In genomic region chr10:59950716-59951191, GRCm38 (mm10) we compare ENCODE assay signal across 8 mouse cellular contexts. TPM values are rescaled to one million over a fixed set of nuclear protein-coding genes. Genes with fewer than 3 reads are reported as not detected.
A peak's percentile ranks its signal among the peaks of the same experiment; 100 is the strongest.
DNase-seq lines count a peak whose midpoint lies in the region; ATAC-seq and TF ChIP-seq lines count a peak whose summit lies in the region.

No protein-coding gene starts in this region.

- no peaks in the 10 kb centered on the region for H3K36me3 ChIP-seq in embryonic facial prominence, embryonic 15.5 days
- peaks cover 9% of the 10 kb centered on the region; the same call in 1 of the 2 replicates for H3K36me3 ChIP-seq in heart, embryonic 10.5 days
- no peaks in the 10 kb centered on the region for H3K36me3 ChIP-seq in kidney, embryonic 14.5 days (ENCODE audit: control insufficient read depth, insufficient read depth, low read length)
- H3K36me3 ChIP-seq in liver, embryonic 11.5 days (ENCODE audit: control insufficient read depth, insufficient read depth, low read length): peaks cover 3% of the 10 kb centered on the region; the same call in 1 of the 2 replicates
- H3K36me3 ChIP-seq in myocyte (ENCODE audit: control insufficient read depth, insufficient read depth): peaks cover 15% of the 10 kb centered on the region

- peak; percentile 86 for TF ChIP-seq POLR2A in myocyte (IDR thresholded peaks at IDR 0.05; ENCODE audit: insufficient read length, low read depth)

- peak overlapping the region; percentile 97 for H3K27ac ChIP-seq in embryonic facial prominence, embryonic 15.5 days (replicated peaks)
- peak overlapping the region; percentile 97 for H3K27ac ChIP-seq in heart, embryonic 10.5 days
- peak overlapping the region; percentile 93; the same call in 1 of the 2 replicates for H3K27ac ChIP-seq in kidney, embryonic 14.5 days (ENCODE audit: low read depth, low read length)
- H3K27ac ChIP-seq in liver, embryonic 11.5 days (ENCODE audit: low read depth, low read length): peak overlapping the region; percentile 83

- H3K79me2 ChIP-seq in myocyte (ENCODE audit: control insufficient read depth, insufficient read depth): peaks cover 29% of the 10 kb centered on the region

- H3K9me3 ChIP-seq in embryonic facial prominence, embryonic 15.5 days (replicated peaks): no peaks in the 10 kb centered on the region
- no peaks in the 10 kb centered on the region for H3K9me3 ChIP-seq in heart, embryonic 10.5 days
- no peaks in the 10 kb centered on the region for H3K9me3 ChIP-seq in kidney, embryonic 14.5 days (ENCODE audit: control insufficient read depth, low read length)
- no peaks in the 10 kb centered on the region for H3K9me3 ChIP-seq in liver, embryonic 11.5 days (ENCODE audit: control insufficient read depth, low read length)

- peak overlapping the region; percentile 94 for H3K9ac ChIP-seq in embryonic facial prominence, embryonic 15.5 days
- peak overlapping the region; percentile 90 for H3K9ac ChIP-seq in kidney, embryonic 14.5 days (ENCODE audit: low read depth, low read length)
- H3K9ac ChIP-seq in liver, embryonic 11.5 days (ENCODE audit: low read depth, low read length): peak overlapping the region; percentile 91

- peak overlapping the region; percentile 88 for H3K4me2 ChIP-seq in embryonic facial prominence, embryonic 15.5 days (replicated peaks)
- peak overlapping the region; percentile 94 for H3K4me2 ChIP-seq in kidney, embryonic 14.5 days (replicated peaks; ENCODE audit: low read depth, low read length)
- peak overlapping the region; percentile 97 for H3K4me2 ChIP-seq in liver, embryonic 11.5 days
- H3K4me2 ChIP-seq in myocyte (ENCODE audit: low read depth): peak overlapping the region; percentile 85

- DNase-seq in left cerebral cortex, adult 18-20 months (ENCODE audit: low spot score in 2 of 2): peak; percentile 79 to 87
- DNase-seq in left cerebral cortex, adult 11 months (ENCODE audit: low spot score): no peak
- peak; percentile 88 for DNase-seq in heart, embryonic 10.5 days (ENCODE audit: low spot score)
- DNase-seq in liver, embryonic 11.5 days (ENCODE audit: low spot score): peak; percentile 74
- peak; percentile 77 to 88 for DNase-seq in spleen, postnatal 4 days (ENCODE audit: low spot score in 2 of 2)

- peaks cover 44% of the 10 kb centered on the region for H3K4me1 ChIP-seq in embryonic facial prominence, embryonic 15.5 days
- H3K4me1 ChIP-seq in heart, embryonic 10.5 days: peaks cover 58% of the 10 kb centered on the region
- H3K4me1 ChIP-seq in kidney, embryonic 14.5 days (ENCODE audit: control insufficient read depth, insufficient read depth, low read length): peaks cover 24% of the 10 kb centered on the region
- peaks cover 22% of the 10 kb centered on the region for H3K4me1 ChIP-seq in liver, embryonic 11.5 days (replicated peaks; ENCODE audit: control insufficient read depth, insufficient read depth, low read length)

- ATAC-seq in embryonic facial prominence, embryonic 15.5 days (ENCODE audit: insufficient number of reproducible peaks, low FRiP score, low TSS enrichment, low read depth): no peak
- peak; percentile 30 for ATAC-seq in kidney, embryonic 14.5 days (ENCODE audit: low FRiP score, low TSS enrichment)
- no peak for ATAC-seq in liver, embryonic 11.5 days (replicated peaks; ENCODE audit: low FRiP score)

- peak overlapping the region; percentile 90 for H3K4me3 ChIP-seq in embryonic facial prominence, embryonic 15.5 days (replicated peaks)
- peak overlapping the region; percentile 88 for H3K4me3 ChIP-seq in heart, embryonic 10.5 days
- peak overlapping the region; percentile 73 for H3K4me3 ChIP-seq in kidney, embryonic 14.5 days (ENCODE audit: low read length)
- peak overlapping the region; percentile 81 for H3K4me3 ChIP-seq in liver, embryonic 11.5 days (ENCODE audit: low read depth, low read length)
- H3K4me3 ChIP-seq in myocyte: peak overlapping the region; percentile 98

- H3K27me3 ChIP-seq in embryonic facial prominence, embryonic 15.5 days: no peaks in the 10 kb centered on the region
- H3K27me3 ChIP-seq in heart, embryonic 10.5 days (ENCODE audit: insufficient read depth, poor library complexity, severe bottlenecking): peaks cover 3% of the 10 kb centered on the region; the same call in 1 of the 2 replicates
- no peaks in the 10 kb centered on the region for H3K27me3 ChIP-seq in kidney, embryonic 14.5 days (ENCODE audit: control insufficient read depth, insufficient read depth, low read length)
- 0 out of 2 replicates have a peak, but pooled peaks cover 5% of the 10 kb centered on the region for H3K27me3 ChIP-seq in liver, embryonic 11.5 days (replicated peaks; ENCODE audit: control insufficient read depth, insufficient read depth, low read length)
- no peaks in the 10 kb centered on the region for H3K27me3 ChIP-seq in myocyte (ENCODE audit: control insufficient read depth, insufficient read depth, insufficient read length)

- peak overlapping the region; percentile 84 for H3ac ChIP-seq in myocyte (ENCODE audit: control insufficient read depth, insufficient read length)

- WGBS in embryonic facial prominence, embryonic 15.5 days: under 1% methylated on average over 23 of the region's 23 CpGs
- WGBS in heart, embryonic 10.5 days: 2% methylated on average over 23 of the region's 23 CpGs
- WGBS in kidney, embryonic 14.5 days: under 1% methylated on average over 23 of the region's 23 CpGs
- WGBS in liver, embryonic 11.5 days: 2% methylated on average over 23 of the region's 23 CpGs

TF ChIP-seq in myocyte, 11 proteins besides CTCF, POLR2A, EP300 and RAD21:
- TF ChIP-seq TCF12 (IDR thresholded peaks at IDR 0.05; ENCODE audit: insufficient read depth, poor library complexity, severe bottlenecking) (peak; percentile 7), MAX (IDR thresholded peaks at IDR 0.05; ENCODE audit: low read depth) (no peak), CEBPB (IDR thresholded peaks at IDR 0.05; ENCODE audit: insufficient read depth, poor library complexity, severe bottlenecking) (no peak), SRF (IDR thresholded peaks at IDR 0.05; ENCODE audit: control insufficient read depth, insufficient read length, low read depth) (peak; percentile 65), POLR2AphosphoS2 (IDR thresholded peaks at IDR 0.05; ENCODE audit: insufficient read length, low read depth) (peak; percentile 93), REST (IDR thresholded peaks at IDR 0.05; ENCODE audit: insufficient read depth, insufficient read length) (no peak), TCF3 (IDR thresholded peaks at IDR 0.05; ENCODE audit: insufficient read length, low read depth) (peak; percentile 66), MYOD1 (IDR thresholded peaks at IDR 0.05; ENCODE audit: control insufficient read depth in 1 of 3, insufficient read length in 2 of 3, low read depth in 2 of 3) (peak in 2 of 3 experiments; percentile 79 to 89), E2F4 (IDR thresholded peaks at IDR 0.05; ENCODE audit: insufficient read depth) (no peak), USF1 (IDR thresholded peaks at IDR 0.05; ENCODE audit: low read depth) (no peak), MYOG (IDR thresholded peaks at IDR 0.05; ENCODE audit: control insufficient read depth in 1 of 3, insufficient read depth in 1 of 3, insufficient read length in 2 of 3, low read depth in 2 of 3) (peak; percentile 11 to 93 (median 87))

RNA-seq across cellular contexts. Expression of gene Ddit4, which starts 0.9 kb away (rescaled TPM):
- total RNA-seq in left cerebral cortex, adult 18-20 months (2021): 10 to 100 TPM; 35.8 to 41.3 TPM
- polyA plus RNA-seq in embryonic facial prominence, embryonic 15.5 days (2015; fragmentation: Nextera tagmentation; extraction: Ambion mirVana): 83.3 and 89.1 TPM in 2 replicates
- polyA plus RNA-seq in heart, embryonic 10.5 days (2016; fragmentation: Nextera tagmentation; extraction: Ambion mirVana): 17.6 and 32.8 TPM in 2 replicates
- polyA plus RNA-seq in kidney, embryonic 14.5 days (2014; fragmentation: Nextera tagmentation; extraction: Ambion mirVana): 1.8 and 2.9 TPM in 2 replicates
- 2.7 and 4.3 TPM in 2 replicates for polyA plus RNA-seq in liver, embryonic 11.5 days (2014; fragmentation: Nextera tagmentation; extraction: Ambion mirVana)
- 266 TPM for polyA plus RNA-seq in myocyte (2012; fragmentation: generic; extraction: Trizol)

RNA-seq across cellular contexts. Expression of gene Ascc1, which starts 51.9 kb away (rescaled TPM):
- 10 to 100 TPM; 14.1 to 14.8 TPM for total RNA-seq in left cerebral cortex, adult 18-20 months (2021)
- polyA plus RNA-seq in embryonic facial prominence, embryonic 15.5 days (2015; fragmentation: Nextera tagmentation; extraction: Ambion mirVana): 44.1 and 47.8 TPM in 2 replicates
- 33.0 and 36.2 TPM in 2 replicates for polyA plus RNA-seq in heart, embryonic 10.5 days (2016; fragmentation: Nextera tagmentation; extraction: Ambion mirVana)
- 45.8 and 47.4 TPM in 2 replicates for polyA plus RNA-seq in kidney, embryonic 14.5 days (2014; fragmentation: Nextera tagmentation; extraction: Ambion mirVana)
- polyA plus RNA-seq in liver, embryonic 11.5 days (2014; fragmentation: Nextera tagmentation; extraction: Ambion mirVana): 37.2 and 37.4 TPM in 2 replicates
- polyA plus RNA-seq in myocyte (2012; fragmentation: generic; extraction: Trizol): 36.7 TPM

RNA-seq across cellular contexts. Expression of gene Anapc16, which starts 52.2 kb away (rescaled TPM):
- 10 to 100 TPM; 60.4 to 60.9 TPM for total RNA-seq in left cerebral cortex, adult 18-20 months (2021)
- 107 and 113 TPM in 2 replicates for polyA plus RNA-seq in embryonic facial prominence, embryonic 15.5 days (2015; fragmentation: Nextera tagmentation; extraction: Ambion mirVana)
- 93.3 and 94.6 TPM in 2 replicates for polyA plus RNA-seq in heart, embryonic 10.5 days (2016; fragmentation: Nextera tagmentation; extraction: Ambion mirVana)
- 106 and 108 TPM in 2 replicates for polyA plus RNA-seq in kidney, embryonic 14.5 days (2014; fragmentation: Nextera tagmentation; extraction: Ambion mirVana)
- polyA plus RNA-seq in liver, embryonic 11.5 days (2014; fragmentation: Nextera tagmentation; extraction: Ambion mirVana): 77.4 and 80.0 TPM in 2 replicates
- polyA plus RNA-seq in myocyte (2012; fragmentation: generic; extraction: Trizol): 127 TPM
